Mouse (Mus musculus) left cerebral cortex, adult 2 months (tissue): ENCODE measurements around the gene Mpped2. TPM values are rescaled to one million over a fixed set of nuclear protein-coding genes. Genes with fewer than 3 reads are reported as not detected.

Experiments
- DNase-seq, 2 experiments: peaks; one replicate each; pipeline ENCODE4 v3.0.0; 2021 to 2022; ENCODE audit warnings: low spot score in 2 of 2, mixed read lengths in 1 of 2; ENCODE audit errors: extremely low spot score in 1 of 2
- H3K27ac ChIP-seq: fragments of 200-600 bp; 2 replicates; pipeline ENCODE4 v1.8.1; 2022
- H3K4me3 ChIP-seq: fragments of 200-600 bp; 2 replicates; pipeline ENCODE4 v1.8.1; 2022
- CTCF ChIP-seq: fragments of 200-600 bp; IDR thresholded peaks from 2 replicates; pipeline ENCODE4 v1.8.1; 2022; ENCODE audit warnings: antibody characterized with exemption, mild to moderate bottlenecking, moderate library complexity
- intact Hi-C: fragments of 180-260 bp; cut with DNase I; formaldehyde crosslinking; loops from one replicate; pipeline ENCODE4 v1.15.1; 2025
- total RNA-seq, 2 experiments: library from RNA; stranded (reverse); gene quantifications; 2 replicates each; pipeline ENCODE4 v1.2.3; 2021

Mpped2 gene
- total RNA-seq, 2 experiments from 2014 or later, result 30.7 to 32.8 TPM

- intact Hi-C loops, result no loop called here
- TF ChIP-seq CTCF, result no peak
- H3K27ac ChIP-seq, result no peak overlapping the region
- DNase-seq, result no peak
- no peak overlapping the region for H3K4me3 ChIP-seq
These were observed 135.7 kb downstream of the Mpped2 start for GRCm38 (mm10) chr2:106828573-106829310.

- Histone ChIP-seq H3K27ac (no peak overlapping the region), H3K4me3 (no peak overlapping the region)
- TF ChIP-seq CTCF, result no peak
- intact Hi-C loops, result no loop called here
- no peak for DNase-seq
These were observed 136.4 kb downstream of the Mpped2 start for GRCm38 (mm10) chr2:106829420-106829819.

GRCm38 (mm10) chr2:106832577-106832976 is 139.5 kb downstream of the Mpped2 start:
- DNase-seq, result no peak
- intact Hi-C loops, result no loop called here
- no peak for TF ChIP-seq CTCF

GRCm38 (mm10) chr2:106833212-106833611 is 140.1 kb downstream of the Mpped2 start:
- no peak for TF ChIP-seq CTCF
- intact Hi-C loops, result no loop called here
- DNase-seq, result no peak
- H3K27ac ChIP-seq, result no peak overlapping the region
- no peak overlapping the region for H3K4me3 ChIP-seq

More at GRCm38 (mm10) chr2:106832577-106832976, 139.5 kb downstream of the Mpped2 start:
- no peak overlapping the region for H3K4me3 ChIP-seq
- H3K27ac ChIP-seq, result no peak overlapping the region

GRCm38 (mm10) chr2:106835321-106835720 is 142.3 kb downstream of the Mpped2 start:
- Histone ChIP-seq H3K27ac (no peak overlapping the region), H3K4me3 (no peak overlapping the region)
- intact Hi-C loops, result no loop called here
- TF ChIP-seq CTCF, result no peak
- no peak for DNase-seq

- no peak for TF ChIP-seq CTCF
- no peak for DNase-seq
- Histone ChIP-seq H3K27ac (no peak overlapping the region), H3K4me3 (no peak overlapping the region)
- intact Hi-C loops, result no loop called here
These were observed 144.2 kb downstream of the Mpped2 start for GRCm38 (mm10) chr2:106837241-106837640.

- H3K27ac ChIP-seq, result no peak overlapping the region
- no peak overlapping the region for H3K4me3 ChIP-seq
- TF ChIP-seq CTCF, result no peak
- DNase-seq, result no peak
- intact Hi-C loops, result no loop called here
These were observed 151.1 kb downstream of the Mpped2 start for GRCm38 (mm10) chr2:106844147-106844546.

- H3K4me3 ChIP-seq, result no peak overlapping the region
- intact Hi-C loops, result no loop called here
- DNase-seq, result no peak
- no peak overlapping the region for H3K27ac ChIP-seq
- TF ChIP-seq CTCF, result no peak
These were observed 152.0 kb downstream of the Mpped2 start for GRCm38 (mm10) chr2:106844766-106845678.

- no peak for DNase-seq
- intact Hi-C loops, result no loop called here
- TF ChIP-seq CTCF, result no peak
- Histone ChIP-seq H3K4me3 (no peak overlapping the region), H3K27ac (no peak overlapping the region)
These were observed 153.4 kb downstream of the Mpped2 start for GRCm38 (mm10) chr2:106846511-106846910.

- Histone ChIP-seq H3K27ac (no peak overlapping the region), H3K4me3 (no peak overlapping the region)
- intact Hi-C loops, result no loop called here
- DNase-seq, result no peak
- no peak for TF ChIP-seq CTCF
These were observed 156.3 kb downstream of the Mpped2 start for GRCm38 (mm10) chr2:106849389-106849788.

- DNase-seq, result no peak
- no peak for TF ChIP-seq CTCF
- intact Hi-C loops, result no loop called here
- no peak overlapping the region for H3K27ac ChIP-seq
- H3K4me3 ChIP-seq, result no peak overlapping the region
These were observed 158.4 kb downstream of the Mpped2 start for GRCm38 (mm10) chr2:106851515-106851914.

GRCm38 (mm10) chr2:106854213-106854612 is 161.1 kb downstream of the Mpped2 start:
- Histone ChIP-seq H3K4me3 (no peak overlapping the region), H3K27ac (no peak overlapping the region)
- intact Hi-C loops, result no loop called here
- DNase-seq, result no peak
- TF ChIP-seq CTCF, result no peak
